Mouse (Mus musculus): ENCODE data around the gene Nkd1. TPM values are rescaled to one million over a fixed set of nuclear protein-coding genes. Genes with fewer than 3 reads are reported as not detected.

The Nkd1 gene
- polyA plus RNA-seq, 1 experiment from 2014 or later: 26.5 TPM

- Histone ChIP-seq H3K9ac (no peak overlapping the region), H3K36me3 (no peaks in the 10 kb centered on the region)
- no peak for ATAC-seq (ENCODE audit: insufficient number of reproducible peaks, low FRiP score)
Measured at GRCm38 (mm10) chr8:88599491-88599890, 78.3 kb downstream of the Nkd1 start.

GRCm38 (mm10) chr8:88603446-88603989, 82.4 kb downstream of the Nkd1 start:
- ATAC-seq (ENCODE audit: insufficient number of reproducible peaks, low FRiP score): no peak
- H3K9me3 ChIP-seq (replicated peaks): peaks cover 4% of the 10 kb centered on the region; the same call in 1 of the 2 replicates
- H3K27ac ChIP-seq (ENCODE audit: poor library complexity, severe bottlenecking): no peak overlapping the region
- H3K36me3 ChIP-seq: no peaks in the 10 kb centered on the region
- 15% methylated on average over 10 of the region's 10 CpGs for WGBS
- 0 out of 2 replicates have a peak, but pooled peaks cover 8% of the 10 kb centered on the region for H3K4me1 ChIP-seq (replicated peaks)
- H3K4me3 ChIP-seq: peak overlapping the region; percentile 24; the same call in 1 of the 2 replicates
- peak overlapping the region; percentile 62 for H3K4me2 ChIP-seq
- 0 out of 2 replicates have a peak overlapping the region, but pooled peaks have one; percentile 46 for H3K9ac ChIP-seq
- H3K27me3 ChIP-seq (replicated peaks): peaks cover 4% of the 10 kb centered on the region; the same call in 1 of the 2 replicates

More at GRCm38 (mm10) chr8:88599491-88599890, 78.3 kb downstream of the Nkd1 start:
- H3K27ac ChIP-seq (ENCODE audit: poor library complexity, severe bottlenecking): no peak overlapping the region
- no peaks in the 10 kb centered on the region; the same call in 1 of the 2 replicates for H3K27me3 ChIP-seq (replicated peaks)
- WGBS: 82% methylated on average over 7 of the region's 7 CpGs
- no peak overlapping the region for H3K4me2 ChIP-seq
- no peak overlapping the region for H3K4me3 ChIP-seq
- H3K4me1 ChIP-seq (replicated peaks): peaks cover 7% of the 10 kb centered on the region; the same call in 1 of the 2 replicates
- peaks cover 4% of the 10 kb centered on the region; the same call in 1 of the 2 replicates for H3K9me3 ChIP-seq (replicated peaks)

DNA sequence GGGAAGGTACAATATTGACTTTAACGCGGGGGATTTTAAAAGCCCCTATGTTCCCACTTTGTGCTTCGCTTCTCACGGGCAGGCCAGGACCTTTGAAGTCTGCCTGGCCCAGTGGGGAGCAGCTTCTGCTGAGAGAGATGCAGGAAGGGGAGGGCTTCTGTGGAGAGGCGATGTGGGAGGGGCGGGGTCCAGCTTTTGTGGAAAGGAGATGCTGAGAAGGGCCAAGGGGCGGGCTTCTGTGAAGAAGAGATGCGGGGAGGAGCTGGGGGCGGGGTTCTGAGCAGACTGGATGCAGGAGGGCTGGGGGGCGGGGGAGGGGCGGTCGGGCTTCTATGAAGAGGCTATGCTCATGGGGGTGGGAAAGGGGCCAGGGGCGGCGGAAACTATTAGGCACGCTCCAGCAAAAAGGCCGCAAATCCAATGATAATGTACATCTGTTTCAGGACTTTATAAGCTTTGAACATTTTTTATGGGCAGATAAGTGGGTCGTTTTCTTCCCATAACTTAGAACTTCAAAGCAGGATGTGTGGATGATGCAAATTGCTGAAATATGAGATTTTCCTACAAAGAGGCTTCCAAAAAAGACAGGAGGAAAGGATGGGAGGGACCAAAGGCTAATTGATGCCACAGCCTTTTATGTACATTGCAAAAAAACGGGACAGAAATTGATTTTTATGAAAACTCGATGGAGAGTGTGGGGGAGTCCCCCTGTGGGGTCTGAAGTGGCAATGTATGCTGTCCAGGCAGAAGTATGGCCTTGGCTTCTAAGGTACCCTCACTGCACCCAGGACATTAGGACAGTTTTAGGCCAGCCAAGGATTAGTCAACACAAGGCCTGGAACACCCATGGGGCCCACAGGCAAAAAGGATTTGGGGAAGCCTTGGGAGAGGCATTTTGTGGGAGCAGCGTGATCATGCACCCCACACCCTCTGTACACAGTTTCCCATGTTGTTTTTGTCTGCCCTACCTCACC, 83.2 kb downstream of the Nkd1 start:
- 11% methylated on average over 20 of the region's 20 CpGs for WGBS
- peak overlapping the region; percentile 62 for H3K4me2 ChIP-seq
- 0 out of 2 replicates have a peak overlapping the region, but pooled peaks have one; percentile 46 for H3K9ac ChIP-seq
- 0 out of 2 replicates have a peak, but pooled peaks cover 8% of the 10 kb centered on the region for H3K4me1 ChIP-seq (replicated peaks)
- H3K27me3 ChIP-seq (replicated peaks): 0 out of 2 replicates have a peak, but pooled peaks cover 4% of the 10 kb centered on the region
- H3K36me3 ChIP-seq: no peaks in the 10 kb centered on the region
- ATAC-seq (ENCODE audit: insufficient number of reproducible peaks, low FRiP score): peak; percentile 76
- H3K4me3 ChIP-seq: peak overlapping the region; percentile 24; the same call in 1 of the 2 replicates
- H3K27ac ChIP-seq (ENCODE audit: poor library complexity, severe bottlenecking): no peak overlapping the region
- H3K9me3 ChIP-seq (replicated peaks): peaks cover 4% of the 10 kb centered on the region; the same call in 1 of the 2 replicates

DNA sequence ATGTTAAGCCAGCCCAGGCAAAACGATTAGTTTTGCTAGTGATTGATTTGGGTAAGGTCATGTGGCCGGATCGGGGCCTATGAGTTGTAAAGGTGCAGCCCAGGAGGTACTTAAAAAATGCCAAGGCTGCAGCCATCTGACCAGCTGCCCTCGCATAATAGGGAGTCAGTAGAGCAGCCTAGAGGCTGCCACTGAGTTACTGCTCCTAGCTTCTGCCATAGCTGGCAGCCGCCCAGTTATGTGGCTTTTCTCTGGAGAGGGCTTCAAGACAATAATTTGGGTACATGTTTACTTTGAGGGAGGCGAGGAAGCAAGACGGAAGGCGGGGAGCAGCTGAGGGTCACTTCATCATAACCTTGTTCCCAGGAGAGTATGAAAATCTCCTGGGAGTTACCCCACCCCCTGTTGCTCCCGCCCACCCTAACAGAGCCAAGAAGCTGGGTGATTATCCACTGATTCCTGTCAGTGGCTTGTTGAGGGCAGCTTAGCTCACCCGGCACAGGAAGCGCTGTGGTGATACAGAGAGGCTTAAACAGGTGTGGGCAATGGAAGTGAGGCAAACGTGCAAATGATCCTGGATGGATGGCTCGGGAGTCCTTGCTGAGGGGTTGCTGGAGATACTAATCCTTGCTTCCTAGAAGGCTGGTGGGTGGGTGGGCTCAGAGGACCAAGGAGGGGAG, 84.3 kb downstream of the Nkd1 start:
- H3K4me1 ChIP-seq (replicated peaks): 0 out of 2 replicates have a peak, but pooled peaks cover 8% of the 10 kb centered on the region
- 53% methylated on average over 13 of the region's 13 CpGs for WGBS

GRCm38 (mm10) chr8:88609036-88609435, 87.9 kb downstream of the Nkd1 start:
- H3K27ac ChIP-seq (ENCODE audit: poor library complexity, severe bottlenecking): no peak overlapping the region
- no peak overlapping the region for H3K4me2 ChIP-seq
- H3K9ac ChIP-seq: no peak overlapping the region
- 0 out of 2 replicates have a peak, but pooled peaks cover 5% of the 10 kb centered on the region for H3K4me1 ChIP-seq (replicated peaks)
- WGBS: 69% methylated on average over 8 of the region's 8 CpGs
- no peaks in the 10 kb centered on the region for H3K36me3 ChIP-seq
- no peak for ATAC-seq (ENCODE audit: insufficient number of reproducible peaks, low FRiP score)
- H3K27me3 ChIP-seq (replicated peaks): peaks cover 35% of the 10 kb centered on the region; the same call in 1 of the 2 replicates
- no peak overlapping the region for H3K4me3 ChIP-seq
- no peaks in the 10 kb centered on the region for H3K9me3 ChIP-seq (replicated peaks)

More for the DNA sequence above, 84.3 kb downstream of the Nkd1 start:
- Histone ChIP-seq H3K27me3 (replicated peaks) (peaks cover 13% of the 10 kb centered on the region; the same call in 1 of the 2 replicates), H3K36me3 (no peaks in the 10 kb centered on the region), H3K27ac (ENCODE audit: poor library complexity, severe bottlenecking) (no peak overlapping the region), H3K4me2 (no peak overlapping the region), H3K9me3 (replicated peaks) (peaks cover 4% of the 10 kb centered on the region; the same call in 1 of the 2 replicates), H3K9ac (no peak overlapping the region), H3K4me3 (no peak overlapping the region)
- ATAC-seq (ENCODE audit: insufficient number of reproducible peaks, low FRiP score): no peak

DNA sequence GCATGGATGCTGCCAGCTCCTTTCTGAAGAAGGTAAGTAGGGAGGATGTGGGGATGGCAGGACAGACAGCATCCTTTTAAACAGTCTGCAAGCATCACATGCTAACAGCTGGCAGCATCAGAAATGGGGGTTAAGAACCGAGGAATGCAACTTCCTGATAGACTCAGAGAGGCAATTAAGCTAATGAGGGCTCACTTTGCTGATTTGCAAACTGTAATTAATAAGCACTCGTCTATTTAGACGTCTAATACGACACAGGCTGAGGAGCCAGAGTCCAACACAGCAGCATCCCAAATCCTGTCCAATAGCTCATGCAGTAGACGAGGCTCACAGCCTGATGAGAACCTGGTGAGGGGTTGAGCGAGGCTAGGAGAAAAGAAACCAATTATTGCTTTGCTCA, 89.1 kb downstream of the Nkd1 start:
- Histone ChIP-seq H3K36me3 (no peaks in the 10 kb centered on the region), H3K4me2 (no peak overlapping the region), H3K9ac (no peak overlapping the region), H3K27ac (ENCODE audit: poor library complexity, severe bottlenecking) (no peak overlapping the region), H3K4me3 (no peak overlapping the region), H3K9me3 (replicated peaks) (no peaks in the 10 kb centered on the region), H3K27me3 (replicated peaks) (peaks cover 35% of the 10 kb centered on the region), H3K4me1 (replicated peaks) (no peaks in the 10 kb centered on the region)
- no peak for ATAC-seq (ENCODE audit: insufficient number of reproducible peaks, low FRiP score)
- WGBS: 65% methylated on average over 6 of the region's 6 CpGs

GRCm38 (mm10) chr8:88614981-88615380, 93.8 kb downstream of the Nkd1 start:
- Histone ChIP-seq H3K4me1 (replicated peaks) (no peaks in the 10 kb centered on the region), H3K36me3 (no peaks in the 10 kb centered on the region), H3K27ac (ENCODE audit: poor library complexity, severe bottlenecking) (no peak overlapping the region), H3K9ac (no peak overlapping the region), H3K4me2 (no peak overlapping the region), H3K27me3 (replicated peaks) (peaks cover 53% of the 10 kb centered on the region), H3K9me3 (replicated peaks) (no peaks in the 10 kb centered on the region), H3K4me3 (no peak overlapping the region)
- WGBS: 64% methylated on average over 5 of the region's 5 CpGs
- no peak for ATAC-seq (ENCODE audit: insufficient number of reproducible peaks, low FRiP score)

DNA sequence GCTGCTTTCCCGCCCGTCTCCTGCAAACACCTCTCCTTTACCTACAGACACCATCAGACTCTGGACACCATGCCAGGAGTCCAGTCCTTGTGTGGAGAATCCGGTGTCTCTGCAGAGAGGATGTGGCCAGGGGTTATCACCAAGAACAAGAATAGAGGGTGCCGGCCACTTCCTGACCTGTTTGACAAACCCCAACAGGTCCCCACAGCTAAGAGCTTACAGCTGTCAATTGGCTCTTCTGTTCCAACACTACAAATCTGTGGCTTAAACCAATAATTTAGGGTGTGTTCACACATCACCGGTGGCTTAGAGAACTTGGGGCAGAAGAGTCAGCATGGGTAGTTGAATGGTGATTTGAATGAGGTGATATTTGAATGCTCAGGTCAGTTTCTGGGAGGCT, 97.5 kb downstream of the Nkd1 start:
- Histone ChIP-seq H3K4me2 (no peak overlapping the region), H3K9ac (no peak overlapping the region), H3K4me3 (no peak overlapping the region), H3K36me3 (no peaks in the 10 kb centered on the region), H3K27me3 (replicated peaks) (peaks cover 53% of the 10 kb centered on the region), H3K9me3 (replicated peaks) (no peaks in the 10 kb centered on the region), H3K4me1 (replicated peaks) (no peaks in the 10 kb centered on the region), H3K27ac (ENCODE audit: poor library complexity, severe bottlenecking) (no peak overlapping the region)
- 53% methylated on average over 5 of the region's 5 CpGs for WGBS
- no peak for ATAC-seq (ENCODE audit: insufficient number of reproducible peaks, low FRiP score)

DNA sequence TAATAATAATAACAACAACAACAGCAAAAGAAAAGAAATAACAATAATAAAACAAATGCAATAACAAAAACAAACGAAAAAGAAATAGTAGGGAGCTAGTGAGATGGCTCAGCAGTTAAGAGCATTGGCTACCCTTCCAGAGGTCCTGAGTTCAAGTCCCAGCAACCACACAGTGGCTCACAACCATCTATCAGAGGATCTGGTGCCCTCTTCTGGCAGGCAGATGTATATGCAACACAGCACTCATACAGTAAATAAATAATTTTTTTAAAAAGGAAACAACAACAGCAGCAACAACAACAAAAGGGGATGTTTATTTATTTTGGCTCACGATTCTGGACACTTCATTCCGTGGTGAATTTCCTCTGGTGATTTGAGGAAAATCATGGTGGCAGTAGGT, 98.4 kb downstream of the Nkd1 start:
- H3K9ac ChIP-seq: no peak overlapping the region
- no peak overlapping the region for H3K4me3 ChIP-seq
- peaks cover 58% of the 10 kb centered on the region for H3K27me3 ChIP-seq (replicated peaks)
- no peak for ATAC-seq (ENCODE audit: insufficient number of reproducible peaks, low FRiP score)
- no peak overlapping the region for H3K4me2 ChIP-seq
- H3K9me3 ChIP-seq (replicated peaks): no peaks in the 10 kb centered on the region
- H3K4me1 ChIP-seq (replicated peaks): no peaks in the 10 kb centered on the region
- no peaks in the 10 kb centered on the region for H3K36me3 ChIP-seq
- H3K27ac ChIP-seq (ENCODE audit: poor library complexity, severe bottlenecking): no peak overlapping the region
- 64% methylated on average over 3 of the region's 3 CpGs for WGBS

GRCm38 (mm10) chr8:88620931-88621330, 99.8 kb downstream of the Nkd1 start:
- Histone ChIP-seq H3K27ac (ENCODE audit: poor library complexity, severe bottlenecking) (no peak overlapping the region), H3K4me1 (replicated peaks) (no peaks in the 10 kb centered on the region), H3K4me2 (no peak overlapping the region), H3K4me3 (no peak overlapping the region), H3K9me3 (replicated peaks) (no peaks in the 10 kb centered on the region), H3K27me3 (replicated peaks) (peaks cover 61% of the 10 kb centered on the region), H3K36me3 (no peaks in the 10 kb centered on the region), H3K9ac (no peak overlapping the region)
- WGBS: 54% methylated on average over 5 of the region's 5 CpGs
- ATAC-seq (ENCODE audit: insufficient number of reproducible peaks, low FRiP score): no peak

Data from heart, embryonic 12.5 days (tissue).